Mouse (Mus musculus) B cell, adult 2 months (primary cell): ENCODE results near the gene Tcta.

Experiments used
- DNase-seq, 2 experiments: peaks; one replicate each; pipeline ENCODE4 v3.0.0; 2022

Gene Tcta

GRCm38 (mm10) chr9:108305629-108306520, at the start of gene Tcta, which contains the start of gene Rhoa:
TSS of gene Tcta (minus strand) at chr9:108306160.
TSS of gene Rhoa (plus strand) at chr9:108306129.
- peak; percentile 95 to 98 for DNase-seq

- DNase-seq, result no peak
These were observed 43.8 kb upstream of the Tcta start for GRCm38 (mm10) chr9:108349727-108350126.

GRCm38 (mm10) chr9:108348290-108348680, 42.3 kb upstream of the Tcta start:
- DNase-seq, result no peak

GRCm38 (mm10) chr9:108347540-108348289, 41.8 kb upstream of the Tcta start, which contains the start of gene Usp4:
TSS of gene Usp4 (plus strand) at chr9:108347853.
- DNase-seq, result peak; percentile 87 to 89

- DNase-seq, result peak in 1 of 2 experiments; percentile 19
These were observed 41.1 kb upstream of the Tcta start for GRCm38 (mm10) chr9:108347024-108347423.

- DNase-seq, result no peak
These were observed 38.5 kb upstream of the Tcta start for GRCm38 (mm10) chr9:108344471-108344870.

GRCm38 (mm10) chr9:108343835-108344234, 37.9 kb upstream of the Tcta start:
- no peak for DNase-seq

- no peak for DNase-seq
These were observed 37.4 kb upstream of the Tcta start for GRCm38 (mm10) chr9:108343331-108343730.

GRCm38 (mm10) chr9:108342301-108342831, 36.4 kb upstream of the Tcta start:
- peak; percentile 47 to 49 for DNase-seq

GRCm38 (mm10) chr9:108341801-108342200, 35.8 kb upstream of the Tcta start:
- no peak for DNase-seq

GRCm38 (mm10) chr9:108341139-108341475, 35.1 kb upstream of the Tcta start:
- no peak for DNase-seq

- peak; percentile 72 to 75 for DNase-seq
These were observed 34.5 kb upstream of the Tcta start for GRCm38 (mm10) chr9:108340258-108341138.

- no peak for DNase-seq
These were observed 33.9 kb upstream of the Tcta start for GRCm38 (mm10) chr9:108339886-108340257.

GRCm38 (mm10) chr9:108338886-108339781, 33.2 kb upstream of the Tcta start, which contains the start of gene Gpx1:
TSS of gene Gpx1 (plus strand) at chr9:108338903.
- peak; percentile 87 to 89 for DNase-seq

GRCm38 (mm10) chr9:108338551-108338885, 32.6 kb upstream of the Tcta start:
- DNase-seq, result no peak

GRCm38 (mm10) chr9:108337848-108338550, 32.0 kb upstream of the Tcta start:
- no peak for DNase-seq

GRCm38 (mm10) chr9:108325811-108326210, 19.9 kb upstream of the Tcta start:
- DNase-seq, result no peak

GRCm38 (mm10) chr9:108324784-108325183, 18.8 kb upstream of the Tcta start:
- DNase-seq, result no peak

GRCm38 (mm10) chr9:108322054-108322453, 16.1 kb upstream of the Tcta start:
- peak in 1 of 2 experiments; percentile 23 for DNase-seq

- DNase-seq, result no peak
These were observed 12.5 kb upstream of the Tcta start for GRCm38 (mm10) chr9:108318462-108318861.

- DNase-seq, result peak; percentile 40 to 41
These were observed 11.6 kb upstream of the Tcta start for GRCm38 (mm10) chr9:108317572-108317971.
